Mouse (Mus musculus) brown adipose tissue, adult 24 weeks (tissue): ENCODE measurements around the gene Sema5a. TPM values are rescaled to one million over a fixed set of nuclear protein-coding genes. Genes with fewer than 3 reads are reported as not detected.

Source experiments
- H3K27ac ChIP-seq: fragments of 200-500 bp; replicated peaks from 2 replicates; pipeline ENCODE4 v1.5.1; 2012; ENCODE audit warnings: low read depth, mild to moderate bottlenecking, low read length
- H3K4me1 ChIP-seq: fragments of 200-500 bp; 2 replicates; pipeline ENCODE4 v1.6.1; 2012; ENCODE audit warnings: low read length, mixed read lengths; ENCODE audit not compliant: control insufficient read depth, insufficient read depth, insufficient read length
- H3K4me3 ChIP-seq: fragments of 200-500 bp; 2 replicates; pipeline ENCODE4 v1.5.1; 2012; ENCODE audit warnings: low read depth, mild to moderate bottlenecking, low read length, moderate library complexity; ENCODE audit not compliant: insufficient read depth
- polyA plus RNA-seq: library from polyadenylated mRNA; stranded (reverse); fragments of >200 nt; gene quantifications from 2 replicates; pipeline ENCODE4 v1.2.4, GENCODE M21; 2012; ENCODE audit not compliant: missing spikeins, insufficient read depth, insufficient read length

The Sema5a gene
- polyA plus RNA-seq, 1 experiment = 1.7 TPM

DNA sequence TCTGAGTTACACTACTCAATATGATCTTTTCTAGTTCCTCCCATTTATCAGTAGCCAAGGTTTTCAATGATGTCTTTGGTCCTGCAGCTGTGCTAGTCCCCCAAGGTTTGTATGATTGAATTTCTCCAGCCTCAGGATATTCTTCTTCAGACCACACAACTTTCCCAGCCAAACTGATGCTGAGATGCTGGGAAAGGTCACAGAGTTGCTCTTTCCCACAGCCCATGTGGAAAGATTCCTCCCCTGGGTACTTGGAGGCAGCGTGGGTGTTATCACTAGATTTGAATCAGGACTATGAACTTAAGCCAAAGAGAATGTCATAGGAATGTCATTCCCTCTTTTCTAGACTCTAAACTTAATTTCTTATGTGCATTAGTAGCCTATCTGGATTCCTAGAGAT is 431.8 kb downstream of the Sema5a start:
- H3K27ac ChIP-seq = no peak overlapping the region
- H3K4me1 ChIP-seq = no peaks in the 10 kb centered on the region
- H3K4me3 ChIP-seq = no peak overlapping the region

- H3K27ac ChIP-seq = no peak overlapping the region
Observed at GRCm38 (mm10) chr15:32685152-32685551, 440.5 kb downstream of the Sema5a start.

GRCm38 (mm10) chr15:32691021-32691420 is 446.4 kb downstream of the Sema5a start:
- Histone ChIP-seq H3K4me1 (no peaks in the 10 kb centered on the region), H3K27ac (no peak overlapping the region)

More at GRCm38 (mm10) chr15:32685152-32685551, 440.5 kb downstream of the Sema5a start:
- no peak overlapping the region for H3K4me3 ChIP-seq
- no peaks in the 10 kb centered on the region for H3K4me1 ChIP-seq

DNA sequence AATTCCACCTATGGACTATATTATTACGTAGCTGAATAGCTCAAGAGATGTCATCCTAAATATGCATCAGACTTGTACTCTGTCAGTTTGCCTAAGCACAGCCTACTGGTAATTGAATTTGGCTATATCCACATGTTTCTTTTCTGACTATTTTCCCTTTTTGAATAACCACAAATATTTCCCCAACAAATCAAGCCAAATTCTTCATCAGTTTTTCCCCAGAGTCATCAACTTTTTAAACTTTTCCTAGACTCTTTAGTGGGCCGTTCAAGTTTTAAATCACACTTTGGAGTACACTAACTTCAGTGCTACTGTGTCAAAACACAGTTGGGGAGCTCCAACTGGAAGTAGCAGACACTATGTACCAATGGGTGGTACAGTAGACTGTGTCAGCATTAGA is 448.4 kb downstream of the Sema5a start:
- H3K4me3 ChIP-seq = no peak overlapping the region
- no peak overlapping the region for H3K27ac ChIP-seq
- no peaks in the 10 kb centered on the region for H3K4me1 ChIP-seq

More at GRCm38 (mm10) chr15:32691021-32691420, 446.4 kb downstream of the Sema5a start:
- H3K4me3 ChIP-seq = no peak overlapping the region

- H3K27ac ChIP-seq = no peak overlapping the region
- H3K4me3 ChIP-seq = no peak overlapping the region
- no peaks in the 10 kb centered on the region for H3K4me1 ChIP-seq
Observed at GRCm38 (mm10) chr15:32717298-32717985, 472.8 kb downstream of the Sema5a start.

GRCm38 (mm10) chr15:32718293-32718963 is 473.8 kb downstream of the Sema5a start:
- Histone ChIP-seq H3K4me3 (no peak overlapping the region), H3K4me1 (no peaks in the 10 kb centered on the region), H3K27ac (no peak overlapping the region)

DNA sequence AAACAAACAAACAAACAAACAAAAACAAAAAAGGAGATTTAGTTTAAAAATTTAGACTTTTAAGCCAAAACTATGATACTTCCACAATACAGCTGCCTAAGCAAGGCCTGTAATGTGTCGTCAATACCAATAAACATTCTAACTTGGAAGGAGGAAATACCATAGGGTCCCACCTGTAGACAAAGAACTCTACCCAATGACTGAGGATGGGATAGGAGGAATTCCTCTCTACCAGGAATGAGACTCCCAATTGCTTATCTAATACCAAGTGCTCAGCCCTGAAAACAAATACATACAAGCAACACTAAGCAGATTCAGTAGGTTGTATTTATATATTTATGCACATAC is 474.3 kb downstream of the Sema5a start:
- H3K4me3 ChIP-seq = no peak overlapping the region
- H3K4me1 ChIP-seq = no peaks in the 10 kb centered on the region
- no peak overlapping the region for H3K27ac ChIP-seq

- Histone ChIP-seq H3K4me1 (no peaks in the 10 kb centered on the region), H3K4me3 (no peak overlapping the region), H3K27ac (no peak overlapping the region)
Observed at GRCm38 (mm10) chr15:32730839-32731238, 486.2 kb downstream of the Sema5a start.

Other genes with a start within 250 kb of the Sema5a start
- gene Tas2r119, start 67.5 kb upstream of the Sema5a start, polyA plus RNA-seq = not detected in 2 replicates